Comparison of ENCODE assay signal across 9 mouse cellular contexts in the genomic region with DNA sequence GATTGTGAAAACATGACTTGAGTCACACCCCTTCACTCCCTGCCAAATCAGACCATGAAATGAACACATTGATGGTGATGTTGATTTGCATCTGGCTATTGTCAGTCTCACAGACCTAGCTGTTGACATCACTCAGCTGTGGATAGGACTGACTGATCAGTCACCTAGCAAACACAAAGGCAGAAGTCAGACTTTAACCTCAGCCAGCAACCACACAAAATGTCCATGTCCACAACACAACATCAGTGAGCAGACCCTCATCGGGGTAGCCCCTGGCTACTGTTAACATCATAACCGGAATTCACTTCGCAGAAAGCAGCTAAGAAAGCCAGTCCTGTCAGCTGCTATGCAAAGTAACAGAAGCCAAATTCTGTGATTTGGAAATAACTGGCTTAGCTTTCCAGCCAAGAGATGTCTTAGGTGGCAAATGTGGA.
DNase-seq lines count a peak whose midpoint lies in the region; ATAC-seq and TF ChIP-seq lines count a peak whose summit lies in the region.
"Had no signal": no experiment of that assay in that cellular context is flagged by ENCODE, and none has a peak within 500 bp of the region (broad histone marks: within the 10 kb centered on the region; RNA-seq: fewer than 3 reads in every experiment).

No protein-coding gene starts in this region.

- no peaks in the 10 kb centered on the region for H3K79me3 ChIP-seq in C2C12 (ENCODE audit: low read depth)

- H3K9me3 ChIP-seq in heart, embryonic 14.5 days (ENCODE audit: control insufficient read depth, low read length) = no peaks in the 10 kb centered on the region

- 30% methylated on average over 3 of the region's 3 CpGs for WGBS in heart, embryonic 14.5 days

- peak overlapping the region; percentile 23; the same call in 1 of the 2 replicates for H3K4me2 ChIP-seq in heart, embryonic 14.5 days (ENCODE audit: low read length)

- H3K4me1 ChIP-seq in heart, embryonic 14.5 days (ENCODE audit: control insufficient read depth in 2 of 2, insufficient read depth in 2 of 2, low read length in 2 of 2) = peaks cover 3 to 16% of the 10 kb centered on the region in 2 experiments; a peak in 3 of 4 replicates

- H3K79me2 ChIP-seq in C2C12 (ENCODE audit: control insufficient read depth, insufficient read depth) = no peaks in the 10 kb centered on the region

- TF ChIP-seq POLR2A in brain, embryonic 14.5 days (IDR thresholded peaks at IDR 0.05; ENCODE audit: borderline replicate concordance, extremely low read depth, insufficient read depth, insufficient read length, poor library complexity, severe bottlenecking) = no peak

- ATAC-seq in heart, embryonic 14.5 days (ENCODE audit: insufficient number of reproducible peaks, insufficient read depth, low FRiP score, low read depth) = 0 out of 2 replicates have a peak, but pooled peaks have one; percentile 26

- peak; percentile 62 for DNase-seq in brain, embryonic 14.5 days (ENCODE audit: low read depth)
- peak; percentile 49 for DNase-seq in lung, postnatal 36 days
- DNase-seq in adrenal gland, adult 18-20 months (ENCODE audit: low spot score in 2 of 2) = no peak
- no peak for DNase-seq in right cerebral cortex, postnatal 36 days (ENCODE audit: low spot score in 2 of 2)
- DNase-seq in urinary bladder, postnatal 25 days (ENCODE audit: low spot score) = no peak

- TF ChIP-seq CTCF in C2C12 (IDR thresholded peaks at IDR 0.05; ENCODE audit: control insufficient read depth, insufficient read depth, insufficient read length) = no peak
- no peak for TF ChIP-seq CTCF in brain, embryonic 14.5 days (IDR thresholded peaks at IDR 0.05; ENCODE audit: borderline replicate concordance, extremely low read depth, insufficient read depth, insufficient read length)

- no peaks in the 10 kb centered on the region for H3K27me3 ChIP-seq in C2C12 (ENCODE audit: control insufficient read depth, insufficient read depth, insufficient read length)
- H3K27me3 ChIP-seq in heart, embryonic 14.5 days (ENCODE audit: control insufficient read depth, insufficient read depth, low read length) = no peaks in the 10 kb centered on the region

- no peak overlapping the region for H3K4me3 ChIP-seq in C2C12 (ENCODE audit: insufficient read depth, poor library complexity, severe bottlenecking)
- H3K4me3 ChIP-seq in heart, embryonic 14.5 days (ENCODE audit: control insufficient read depth in 1 of 2, insufficient read depth in 1 of 2, low read depth in 1 of 2, low read length in 2 of 2) = no peak overlapping the region

- no peak overlapping the region for H3K9ac ChIP-seq in heart, embryonic 14.5 days (ENCODE audit: low read length)

- peak overlapping the region; percentile 34 to 64; a peak in 2 of 4 replicates for H3K27ac ChIP-seq in heart, embryonic 14.5 days (replicated peaks in 1 of 2; ENCODE audit: control insufficient read depth in 1 of 2, insufficient read depth in 1 of 2, low read depth in 2 of 2, low read length in 2 of 2)
- H3K27ac ChIP-seq: stomach, postnatal 0 days had no signal

- H3K36me3 ChIP-seq in C2C12 (ENCODE audit: control insufficient read depth, insufficient read depth) = no peaks in the 10 kb centered on the region
- no peaks in the 10 kb centered on the region for H3K36me3 ChIP-seq in heart, embryonic 14.5 days (ENCODE audit: control insufficient read depth, insufficient read depth, low read length)
- H3K36me3 ChIP-seq: G1E had no signal

- H3ac ChIP-seq in C2C12 (ENCODE audit: control insufficient read depth, insufficient read length, low read depth) = no peak overlapping the region

TF ChIP-seq in C2C12, 6 proteins besides CTCF, POLR2A, EP300 and RAD21:
- TF ChIP-seq MAX (IDR thresholded peaks at IDR 0.05) (no peak), MYOD1 (IDR thresholded peaks at IDR 0.05; ENCODE audit: control insufficient read depth, insufficient read length, low read depth) (peak; percentile 87)
TF ChIP-seq in C2C12: peak in this region for 1.

Comparison
In these comparisons a context has a peak if more than half of its experiments do, and no peak if none do; other contexts are left out.
1. DNase-seq: peak in brain, embryonic 14.5 days (single experiment) and lung, postnatal 36 days (single experiment); none in adrenal gland, adult 18-20 months (0 of 2), right cerebral cortex, postnatal 36 days (0 of 2) and urinary bladder, postnatal 25 days (single experiment).